In genomic region chr17:12734205-12734857, GRCm38 (mm10) we compare ENCODE assay signal across 14 mouse cellular contexts. TPM values are rescaled to one million over a fixed set of nuclear protein-coding genes. Genes with fewer than 3 reads are reported as not detected.
DNase-seq lines count a peak whose midpoint lies in the region; ATAC-seq and TF ChIP-seq lines count a peak whose summit lies in the region.
"Had no signal": no experiment of that assay in that cellular context is flagged by ENCODE, and none has a peak within 500 bp of the region (broad histone marks: within the 10 kb centered on the region; RNA-seq: fewer than 3 reads in every experiment).

No protein-coding gene starts in this region.

- ATAC-seq in kidney, postnatal 0 days (replicated peaks; ENCODE audit: low FRiP score, low read depth): 0 out of 2 replicates have a peak, but pooled peaks have one; percentile 49
- peak; percentile 66 for ATAC-seq in embryonic facial prominence, embryonic 15.5 days (ENCODE audit: insufficient number of reproducible peaks, low FRiP score, low TSS enrichment, low read depth)
- ATAC-seq in intestine, embryonic 16.5 days: peak; percentile 54
- no peak for ATAC-seq in megakaryocyte, adult 5-6 weeks (ENCODE audit: poor library complexity, severe bottlenecking)
- ATAC-seq: forebrain, embryonic 15.5 days had no signal

- no peak for TF ChIP-seq CTCF in kidney, postnatal 0 days (IDR thresholded peaks at IDR 0.05; ENCODE audit: low read depth)
- no peak for TF ChIP-seq CTCF in olfactory bulb, adult 2 months (IDR thresholded peaks at IDR 0.05; ENCODE audit: insufficient read depth, low read depth, low read length)

- no peak overlapping the region for H3K4me3 ChIP-seq in kidney, postnatal 0 days (replicated peaks; ENCODE audit: low read depth, low read length)
- no peak overlapping the region for H3K4me3 ChIP-seq in embryonic facial prominence, embryonic 15.5 days (replicated peaks)
- no peak overlapping the region for H3K4me3 ChIP-seq in intestine, embryonic 16.5 days (ENCODE audit: low read length)
- H3K4me3 ChIP-seq in olfactory bulb, adult 2 months (ENCODE audit: insufficient read depth, low read depth, low read length): no peak overlapping the region
- H3K4me3 ChIP-seq: forebrain, embryonic 15.5 days had no signal

- peak; percentile 87 for DNase-seq in kidney, postnatal 0 days (ENCODE audit: low spot score)
- DNase-seq in kidney, adult 18-20 months: no peak
- DNase-seq in thymus, postnatal 25 days: no peak
- DNase-seq: adrenal gland, adult 2 months; cerebellum, adult 9-10 months had no signal

- H3K36me3 ChIP-seq in kidney, postnatal 0 days (ENCODE audit: insufficient read depth, low read length): peaks cover 10% of the 10 kb centered on the region; the same call in 1 of the 2 replicates
- peaks cover 15% of the 10 kb centered on the region for H3K36me3 ChIP-seq in embryonic facial prominence, embryonic 15.5 days
- H3K36me3 ChIP-seq in intestine, embryonic 16.5 days (ENCODE audit: control insufficient read depth, insufficient read depth, low read length): peaks cover 5% of the 10 kb centered on the region; the same call in 1 of the 2 replicates

- no peak overlapping the region for H3K9ac ChIP-seq in kidney, postnatal 0 days (ENCODE audit: low read depth, low read length)
- no peak overlapping the region for H3K9ac ChIP-seq in embryonic facial prominence, embryonic 15.5 days
- peak overlapping the region; percentile 48 for H3K9ac ChIP-seq in intestine, embryonic 16.5 days (ENCODE audit: low read depth, low read length)
- H3K9ac ChIP-seq: forebrain, embryonic 15.5 days had no signal

- H3K4me2 ChIP-seq in kidney, postnatal 0 days (ENCODE audit: low read length): peak overlapping the region; percentile 39
- peak overlapping the region; percentile 27 for H3K4me2 ChIP-seq in embryonic facial prominence, embryonic 15.5 days (replicated peaks)
- no peak overlapping the region for H3K4me2 ChIP-seq in intestine, embryonic 16.5 days (ENCODE audit: low read depth, low read length)
- H3K4me2 ChIP-seq: forebrain, embryonic 15.5 days had no signal

- peaks cover 18% of the 10 kb centered on the region for H3K4me1 ChIP-seq in kidney, postnatal 0 days (replicated peaks; ENCODE audit: insufficient read depth, low read length)
- peaks cover 28% of the 10 kb centered on the region for H3K4me1 ChIP-seq in embryonic facial prominence, embryonic 15.5 days
- H3K4me1 ChIP-seq in intestine, embryonic 16.5 days (ENCODE audit: control insufficient read depth, insufficient read depth, low read length): peaks cover 26% of the 10 kb centered on the region
- H3K4me1 ChIP-seq in olfactory bulb, adult 2 months (ENCODE audit: control insufficient read depth, insufficient read depth, low read length): peaks cover 11% of the 10 kb centered on the region
- H3K4me1 ChIP-seq: forebrain, embryonic 15.5 days had no signal

- no peaks in the 10 kb centered on the region for H3K9me3 ChIP-seq in kidney, postnatal 0 days (replicated peaks; ENCODE audit: low read length)
- H3K9me3 ChIP-seq in embryonic facial prominence, embryonic 15.5 days (replicated peaks): no peaks in the 10 kb centered on the region
- no peaks in the 10 kb centered on the region for H3K9me3 ChIP-seq in intestine, embryonic 16.5 days (ENCODE audit: control insufficient read depth, low read length)
- H3K9me3 ChIP-seq: forebrain, embryonic 15.5 days had no signal

- no peak for TF ChIP-seq POLR2A in olfactory bulb, adult 2 months (IDR thresholded peaks at IDR 0.05; ENCODE audit: insufficient read depth, low read depth, low read length)

- WGBS in kidney, postnatal 0 days: 16% methylated on average over 12 of the region's 12 CpGs
- WGBS in embryonic facial prominence, embryonic 15.5 days: 15% methylated on average over 12 of the region's 12 CpGs
- WGBS in intestine, embryonic 16.5 days: 44% methylated on average over 12 of the region's 12 CpGs
- WGBS in olfactory bulb, adult 2 months: 41% methylated on average over 12 of the region's 12 CpGs

- H3K27me3 ChIP-seq in kidney, postnatal 0 days (ENCODE audit: insufficient read depth, low read length): no peaks in the 10 kb centered on the region
- no peaks in the 10 kb centered on the region for H3K27me3 ChIP-seq in embryonic facial prominence, embryonic 15.5 days
- no peaks in the 10 kb centered on the region for H3K27me3 ChIP-seq in intestine, embryonic 16.5 days (replicated peaks; ENCODE audit: control insufficient read depth, insufficient read depth, low read length)
- H3K27me3 ChIP-seq: forebrain, embryonic 15.5 days had no signal

- H3K27ac ChIP-seq in kidney, postnatal 0 days: peak overlapping the region; percentile 73
- H3K27ac ChIP-seq in embryonic facial prominence, embryonic 15.5 days (replicated peaks): peak overlapping the region; percentile 76
- peak overlapping the region; percentile 66 for H3K27ac ChIP-seq in intestine, embryonic 16.5 days (ENCODE audit: low read length)
- 0 out of 2 replicates have a peak overlapping the region, but pooled peaks have one; percentile 43 for H3K27ac ChIP-seq in olfactory bulb, adult 2 months (ENCODE audit: insufficient read depth, low read depth, low read length)
- H3K27ac ChIP-seq: forebrain, embryonic 15.5 days had no signal

RNA-seq across cellular contexts. Expression of gene Igf2r, which starts 35.1 kb away (rescaled TPM):
- 16.1 and 16.7 TPM in 2 replicates for polyA plus RNA-seq in kidney, postnatal 0 days (2015; fragmentation: Nextera tagmentation; extraction: Ambion mirVana)
- polyA plus RNA-seq in embryonic facial prominence, embryonic 15.5 days (2015; fragmentation: Nextera tagmentation; extraction: Ambion mirVana): 39.8 and 44.2 TPM in 2 replicates
- polyA plus RNA-seq in intestine, embryonic 16.5 days (2015; fragmentation: Nextera tagmentation; extraction: Ambion mirVana): 26.6 and 36.2 TPM in 2 replicates
- 51.4 TPM in 1 of 2 replicates, not detected in the other for polyA plus RNA-seq in olfactory bulb, adult 2 months (2012; ENCODE audit: insufficient read depth, insufficient read length, low replicate concordance, missing spikeins)
- total RNA-seq in megakaryocyte, adult 5-6 weeks (2015): 0.69 and 1.9 TPM in 2 replicates
- total RNA-seq in megakaryocyte, adult 5-6 weeks (2017): 3.7 and 5.7 TPM in 2 replicates

RNA-seq across cellular contexts. Expression of gene Slc22a1, which starts 58.7 kb away (rescaled TPM):
- 57.4 and 70.3 TPM in 2 replicates for polyA plus RNA-seq in kidney, postnatal 0 days (2015; fragmentation: Nextera tagmentation; extraction: Ambion mirVana)
- 0.44 and 0.89 TPM in 2 replicates for polyA plus RNA-seq in embryonic facial prominence, embryonic 15.5 days (2015; fragmentation: Nextera tagmentation; extraction: Ambion mirVana)
- 0.31 and 0.32 TPM in 2 replicates for polyA plus RNA-seq in intestine, embryonic 16.5 days (2015; fragmentation: Nextera tagmentation; extraction: Ambion mirVana)
- not detected in 2 replicates for polyA plus RNA-seq in olfactory bulb, adult 2 months (2012; ENCODE audit: insufficient read depth, insufficient read length, low replicate concordance, missing spikeins)
- total RNA-seq in megakaryocyte, adult 5-6 weeks (2015): not detected in 2 replicates
- total RNA-seq in megakaryocyte, adult 5-6 weeks (2017): not detected in 2 replicates
- total RNA-seq: granulocyte monocyte progenitor cell, adult 5-6 weeks; layer of hippocampus, postnatal 25 days; megakaryocyte progenitor cell, adult 5-6 weeks; neutrophil, adult 5-6 weeks had no signal
- polyA plus RNA-seq: forebrain, embryonic 15.5 days had no signal

Comparison
In these comparisons a context has a peak if more than half of its experiments do, and no peak if none do; other contexts are left out.
1. RNA of gene Slc22a1, which starts 58.7 kb away (polyA plus RNA-seq): 57.4 to 70.3 TPM in kidney, postnatal 0 days; 0.44 to 0.89 TPM in embryonic facial prominence, embryonic 15.5 days, 0.31 to 0.32 TPM in intestine, embryonic 16.5 days and not detected in olfactory bulb, adult 2 months; every median in the first group is over 10 times any median in the second.
2. Peak in every context shown above with its lines, with median percentiles within 50 percentile points of each other: H3K27ac ChIP-seq.